ENCODE assay signal across 20 mouse cellular contexts in the genomic region with DNA sequence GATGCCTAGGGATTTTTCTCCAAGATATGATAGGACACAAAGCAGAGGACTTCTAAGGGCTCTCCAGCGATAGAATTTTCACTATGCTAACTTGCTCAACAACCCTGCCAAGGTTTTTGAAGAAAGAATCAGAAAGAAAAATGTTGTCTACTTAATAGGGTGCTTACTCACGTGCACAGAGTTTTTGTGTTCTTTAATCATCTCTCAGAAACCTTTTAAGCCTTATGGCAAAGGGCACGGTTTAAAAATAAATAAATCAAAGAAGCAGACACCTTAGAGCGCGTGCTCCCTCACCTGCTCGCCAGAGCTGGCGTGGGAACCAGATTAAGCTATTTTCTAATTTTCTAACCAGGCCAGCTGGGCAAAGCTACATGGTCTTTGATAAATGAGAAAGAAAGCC.
"Had no signal": no experiment of that assay in that cellular context is flagged by ENCODE, and none has a peak within 500 bp of the region (broad histone marks: within the 10 kb centered on the region; RNA-seq: fewer than 3 reads in every experiment).

No protein-coding gene starts in this region.

- H3K4me2 ChIP-seq: limb, embryonic 13.5 days; liver, embryonic 12.5 days; liver, embryonic 15.5 days; neural tube, embryonic 13.5 days; stomach, embryonic 15.5 days had no signal

- H3K9ac ChIP-seq: limb, embryonic 13.5 days; liver, embryonic 12.5 days; liver, embryonic 15.5 days; neural tube, embryonic 13.5 days; stomach, embryonic 15.5 days had no signal

- H3K27me3 ChIP-seq: limb, embryonic 13.5 days; liver, embryonic 12.5 days; liver, embryonic 15.5 days; neural tube, embryonic 13.5 days; stomach, embryonic 15.5 days had no signal

- H3K36me3 ChIP-seq: limb, embryonic 10.5 days; limb, embryonic 13.5 days; liver, embryonic 12.5 days; liver, embryonic 15.5 days; neural tube, embryonic 13.5 days; stomach, embryonic 15.5 days had no signal

- H3K9me3 ChIP-seq: limb, embryonic 10.5 days; limb, embryonic 13.5 days; liver, embryonic 12.5 days; liver, embryonic 15.5 days; neural tube, embryonic 13.5 days; stomach, embryonic 15.5 days had no signal

- ATAC-seq: liver, embryonic 12.5 days had no signal

- H3K4me3 ChIP-seq: limb, embryonic 10.5 days; limb, embryonic 13.5 days; liver, embryonic 12.5 days; liver, embryonic 15.5 days; myocyte; neural tube, embryonic 13.5 days; stomach, embryonic 15.5 days had no signal

- H3K27ac ChIP-seq: limb, embryonic 10.5 days; limb, embryonic 13.5 days; liver, embryonic 12.5 days; liver, embryonic 15.5 days; neural tube, embryonic 13.5 days; stomach, embryonic 15.5 days had no signal

- H3K4me1 ChIP-seq: limb, embryonic 10.5 days; limb, embryonic 13.5 days; liver, embryonic 12.5 days; liver, embryonic 15.5 days; stomach, embryonic 15.5 days had no signal

- DNase-seq: kidney, adult 18-20 months; kidney, adult 9 months; kidney, postnatal 14 days; kidney, postnatal 4 days; liver; lung, adult 2 months; lung, postnatal 14 days; lung, postnatal 4 days; right cerebral cortex, postnatal 25 days; spleen, adult 18-20 months; thymus, adult 2 months; thymus, postnatal 14 days; thymus, postnatal 4 days had no signal
